Comparison of ENCODE assay signal across 23 mouse cellular contexts in the genomic region with DNA sequence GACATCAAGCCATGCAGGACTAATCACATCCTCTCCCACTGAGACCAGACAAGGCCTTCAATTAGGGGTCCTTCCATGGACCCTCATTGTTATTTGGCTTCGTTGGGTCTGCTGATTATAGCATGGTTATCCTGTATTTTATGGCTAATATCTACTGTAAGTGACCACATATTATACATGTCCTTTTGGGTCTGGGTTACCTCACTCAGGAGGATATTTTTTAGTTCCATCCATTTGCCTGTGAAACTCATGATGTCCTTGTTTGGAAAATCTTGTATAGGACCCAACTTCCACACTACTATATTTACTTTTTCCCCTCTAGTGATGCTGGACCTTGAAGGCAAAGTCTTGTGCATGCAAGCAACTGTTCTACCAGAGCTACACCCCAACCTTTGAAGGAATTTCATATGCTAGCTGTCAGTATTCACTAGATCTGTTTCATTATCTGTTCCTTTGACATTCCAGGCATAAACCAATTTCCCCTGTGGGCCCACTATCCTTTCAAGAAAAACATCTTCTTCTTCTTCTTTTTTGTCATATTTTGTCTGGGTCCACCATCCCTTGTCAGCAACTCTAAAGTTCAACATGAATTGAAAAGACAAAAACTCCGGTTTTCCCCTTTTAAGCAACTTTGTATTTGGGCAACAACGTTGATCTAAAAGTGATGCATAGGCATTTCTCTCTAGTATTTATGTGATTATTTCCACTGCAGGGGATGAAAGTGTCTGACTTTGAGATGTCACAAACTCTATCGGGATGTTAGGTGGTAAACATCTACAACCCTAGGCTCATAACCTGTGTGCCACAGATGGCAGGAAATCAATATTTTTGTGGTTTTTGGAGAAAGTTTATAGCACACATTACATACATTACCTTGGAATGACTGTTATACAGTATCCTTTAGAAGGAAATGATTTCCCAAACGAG. TPM values are rescaled to one million over a fixed set of nuclear protein-coding genes. Genes with fewer than 3 reads are reported as not detected.
DNase-seq lines count a peak whose midpoint lies in the region; ATAC-seq and TF ChIP-seq lines count a peak whose summit lies in the region.
"Had no signal": no experiment of that assay in that cellular context is flagged by ENCODE, and none has a peak within 500 bp of the region (broad histone marks: within the 10 kb centered on the region; RNA-seq: fewer than 3 reads in every experiment).

No protein-coding gene starts in this region.

- H3K4me2 ChIP-seq in heart, embryonic 12.5 days = no peak overlapping the region
- peak overlapping the region; percentile 70 for H3K4me2 ChIP-seq in CH12.LX (ENCODE audit: insufficient read depth, low read depth, poor library complexity, severe bottlenecking)
- H3K4me2 ChIP-seq in midbrain, embryonic 14.5 days (ENCODE audit: low read length) = no peak overlapping the region

- no peak for ATAC-seq in heart, embryonic 12.5 days (ENCODE audit: insufficient number of reproducible peaks, low FRiP score)
- no peak for ATAC-seq in midbrain, embryonic 14.5 days (ENCODE audit: low FRiP score, low TSS enrichment)
- ATAC-seq: activated CD4-positive, CD25-positive, alpha-beta regulatory T cell, adult 4 months; CD4-positive, CD25-positive, alpha-beta regulatory T cell, adult 4 months; Patski had no signal

- in situ Hi-C loops in CH12.LX (cut with MboI; ENCODE audit: low pct_ligation_motif_present, low pct_unique_long_range_greater_than_20kb, low sequenced_read_pairs) = no loop called here

- dilution Hi-C loops in CH12.LX (cut with MboI; ENCODE audit: extremely low pct_ligation_motif_present, extremely low pct_unique_long_range_greater_than_20kb, low sequenced_read_pairs) = no loop called here

- no peak overlapping the region for H3K9ac ChIP-seq in heart, embryonic 12.5 days
- H3K9ac ChIP-seq in CH12.LX (ENCODE audit: insufficient read depth, low read depth) = peak overlapping the region; percentile 74
- H3K9ac ChIP-seq in midbrain, embryonic 14.5 days (replicated peaks; ENCODE audit: low read length) = no peak overlapping the region

- H3K36me3 ChIP-seq in heart, embryonic 12.5 days = no peaks in the 10 kb centered on the region
- H3K36me3 ChIP-seq in CH12.LX (replicated peaks in 1 of 2; ENCODE audit: control insufficient read depth in 1 of 2, insufficient read depth in 1 of 2, low read length in 1 of 2) = peaks cover 15 to 32% of the 10 kb centered on the region in 2 experiments
- no peaks in the 10 kb centered on the region for H3K36me3 ChIP-seq in midbrain, embryonic 14.5 days (ENCODE audit: control insufficient read depth, insufficient read depth, low read length)
- H3K36me3 ChIP-seq: G1E had no signal

- no peak for TF ChIP-seq CTCF in gastrocnemius, adult 2 months (IDR thresholded peaks at IDR 0.05)
- no peak for TF ChIP-seq CTCF in CH12.LX (conservative IDR thresholded peaks at IDR 0.05 in 1 of 2, IDR thresholded peaks at IDR 0.05 in 1 of 2; ENCODE audit: low read depth in 2 of 2, low read length in 2 of 2)

- intact Hi-C loops in gastrocnemius, adult 2 months (cut with DNase I) = loop anchor here (5.0 kb wide), 1 partner anchor 57 kb away; the partner anchor contains the start of gene Myh1

- no peaks in the 10 kb centered on the region for H3K27me3 ChIP-seq in heart, embryonic 12.5 days (replicated peaks)
- H3K27me3 ChIP-seq in CH12.LX (replicated peaks) = no peaks in the 10 kb centered on the region
- no peaks in the 10 kb centered on the region for H3K27me3 ChIP-seq in midbrain, embryonic 14.5 days (ENCODE audit: control insufficient read depth, insufficient read depth, low read length)

- DNase-seq in gastrocnemius, adult 2 months = no peak
- no peak for DNase-seq in gastrocnemius, adult 8-10 months (ENCODE audit: low spot score in 2 of 2)
- peak; percentile 18 for DNase-seq in heart, adult 11 months
- peak; percentile 52 for DNase-seq in CH12.LX (ENCODE audit: extremely low read depth)
- no peak for DNase-seq in midbrain, embryonic 14.5 days
- DNase-seq: adrenal gland, adult 2 months; adrenal gland, adult 8-10 months; adrenal gland, postnatal 10 days; adrenal gland, postnatal 14 days; adrenal gland, postnatal 25 days; adrenal gland, postnatal 36 days; cerebellum, adult 11 months; cerebellum, adult 11-12 months; cerebellum, adult 18-20 months; cerebellum, adult 2 months had no signal

- no peaks in the 10 kb centered on the region for H3K4me1 ChIP-seq in heart, embryonic 12.5 days (replicated peaks)
- H3K4me1 ChIP-seq in CH12.LX (ENCODE audit: control insufficient read depth in 1 of 2, insufficient read depth in 2 of 2) = peaks cover 11 to 63% of the 10 kb centered on the region in 2 experiments
- H3K4me1 ChIP-seq in midbrain, embryonic 14.5 days (ENCODE audit: control insufficient read depth, insufficient read depth, low read length) = no peaks in the 10 kb centered on the region

- TF ChIP-seq RAD21 in CH12.LX (IDR thresholded peaks at IDR 0.05; ENCODE audit: low read depth, low read length) = no peak

- peak; percentile 18 for TF ChIP-seq POLR2A in CH12.LX (IDR thresholded peaks at IDR 0.05; ENCODE audit: low read depth, low read length)

- H3K9me3 ChIP-seq in heart, embryonic 12.5 days (replicated peaks) = no peaks in the 10 kb centered on the region
- H3K9me3 ChIP-seq in CH12.LX (replicated peaks; ENCODE audit: low read length) = no peaks in the 10 kb centered on the region
- no peaks in the 10 kb centered on the region for H3K9me3 ChIP-seq in midbrain, embryonic 14.5 days (ENCODE audit: control insufficient read depth, low read length)

- H3K27ac ChIP-seq in gastrocnemius, adult 2 months = peak overlapping the region; percentile 4
- H3K27ac ChIP-seq in heart, embryonic 12.5 days (ENCODE audit: poor library complexity, severe bottlenecking) = no peak overlapping the region
- peak overlapping the region; percentile 50 for H3K27ac ChIP-seq in CH12.LX (ENCODE audit: insufficient read depth, low read depth)
- H3K27ac ChIP-seq in midbrain, embryonic 14.5 days (replicated peaks; ENCODE audit: low read depth, low read length) = no peak overlapping the region

- H3K4me3 ChIP-seq in gastrocnemius, adult 2 months = no peak overlapping the region
- H3K4me3 ChIP-seq in heart, embryonic 12.5 days = no peak overlapping the region
- H3K4me3 ChIP-seq in CH12.LX (replicated peaks in 1 of 3; ENCODE audit: low read depth in 2 of 3, low read length in 2 of 3, poor library complexity in 1 of 3) = peak overlapping the region; percentile 3 to 67 (median 50)
- no peak overlapping the region for H3K4me3 ChIP-seq in midbrain, embryonic 14.5 days (replicated peaks; ENCODE audit: low read depth, low read length)

- WGBS in heart, embryonic 12.5 days = 77% methylated on average over 5 of the region's 5 CpGs
- WGBS in midbrain, embryonic 14.5 days = 85% methylated on average over 5 of the region's 5 CpGs

- peaks cover 8% of the 10 kb centered on the region for H3K79me2 ChIP-seq in CH12.LX (replicated peaks; ENCODE audit: control insufficient read depth, extremely low read depth, insufficient read depth, poor library complexity, severe bottlenecking)

- TF ChIP-seq EP300 in CH12.LX (IDR thresholded peaks at IDR 0.05; ENCODE audit: low read length) = no peak

TF ChIP-seq in CH12.LX, 34 proteins besides CTCF, POLR2A, EP300 and RAD21 (continues in another document):
- no peak for TF ChIP-seq JUND (conservative IDR thresholded peaks at IDR 0.05; ENCODE audit: low read depth, low read length)
- peak; percentile 40; the same call in 1 of the 2 replicates for TF ChIP-seq MAFK (IDR thresholded peaks at IDR 0.05; ENCODE audit: insufficient replicate concordance, low read length)
- TF ChIP-seq MEF2A (IDR thresholded peaks at IDR 0.05; ENCODE audit: borderline replicate concordance, low read depth, low read length) = no peak; the same call in 1 of the 2 replicates
- no peak; the same call in 1 of the 2 replicates for TF ChIP-seq UBTF (IDR thresholded peaks at IDR 0.05; ENCODE audit: low read depth, low read length)
- TF ChIP-seq BHLHE40 (IDR thresholded peaks at IDR 0.05; ENCODE audit: low read depth, low read length) = 0 out of 2 replicates have a peak, but pooled peaks have one; percentile 3
- no peak; the same call in 1 of the 2 replicates for TF ChIP-seq NELFE (IDR thresholded peaks at IDR 0.05; ENCODE audit: low read depth, low read length)
- TF ChIP-seq JUN (IDR thresholded peaks at IDR 0.05; ENCODE audit: insufficient read depth, low read depth, low read length) = no peak
- no peak for TF ChIP-seq ZNF384 (IDR thresholded peaks at IDR 0.05; ENCODE audit: low read depth, low read length)
- TF ChIP-seq KAT2A (IDR thresholded peaks at IDR 0.05; ENCODE audit: insufficient replicate concordance, low read length) = 0 out of 2 replicates have a peak, but pooled peaks have one; percentile 43
- TF ChIP-seq GABPA (IDR thresholded peaks at IDR 0.05; ENCODE audit: insufficient replicate concordance, low read depth, low read length) = no peak
- no peak for TF ChIP-seq TCF12 (IDR thresholded peaks at IDR 0.05; ENCODE audit: low read depth, low read length)
- 0 out of 2 replicates have a peak, but pooled peaks have one; percentile 42 for TF ChIP-seq E2F4 (IDR thresholded peaks at IDR 0.05; ENCODE audit: insufficient replicate concordance, low read depth, low read length)
- no peak; the same call in 1 of the 2 replicates for TF ChIP-seq HCFC1 (IDR thresholded peaks at IDR 0.05; ENCODE audit: low read depth, low read length)
- TF ChIP-seq MXI1 (IDR thresholded peaks at IDR 0.05; ENCODE audit: low read depth, low read length) = no peak
- no peak for TF ChIP-seq ZKSCAN1 (IDR thresholded peaks at IDR 0.05; ENCODE audit: borderline replicate concordance, low read depth, low read length)
- 0 out of 2 replicates have a peak, but pooled peaks have one; percentile 6 for TF ChIP-seq IRF4 (IDR thresholded peaks at IDR 0.05; ENCODE audit: low read depth, low read length)

RNA-seq across cellular contexts. Expression of gene Myh2, which starts 25.1 kb away (rescaled TPM):
- 1,000 to 10,000 TPM; 1,238 to 3,712 TPM for total RNA-seq in gastrocnemius, adult 2 months (2021)
- 1,000 to 10,000 TPM; 1,182 to 1,409 (median 1,293) TPM for total RNA-seq in gastrocnemius, adult 8-10 months (2022)
- not detected in 2 replicates for polyA plus RNA-seq in heart, embryonic 12.5 days (2016; fragmentation: Nextera tagmentation; extraction: Ambion mirVana)
- total RNA-seq in CH12.LX (2012; rRNA removed) = 0.08 TPM in 2 replicates
- 0.04 TPM in 1 of 2 replicates, not detected in the other for total RNA-seq in CH12.LX (2014; rRNA removed)
- polyA plus RNA-seq in CH12.LX (2012; ENCODE audit: insufficient read length, low read depth) = 0.04 TPM in 1 of 2 replicates, not detected in the other
- 0.04 and 0.16 TPM in 2 replicates for polyA plus RNA-seq in midbrain, embryonic 14.5 days (2014; fragmentation: Nextera tagmentation; extraction: Ambion mirVana)
- total RNA-seq: adrenal gland, adult 2 months; adrenal gland, adult 8-10 months; adrenal gland, postnatal 14 days; adrenal gland, postnatal 25 days; ES-E14; MEL had no signal
- polyA plus RNA-seq: activated CD4-positive, CD25-positive, alpha-beta regulatory T cell, adult 4 months; adrenal gland, adult 2 months; C2C12; CD4-positive, CD25-positive, alpha-beta regulatory T cell, adult 4 months; cerebellum, adult 2 months; G1E; Patski had no signal

RNA-seq across cellular contexts. Expression of gene Myh1, which starts 54.1 kb away (rescaled TPM):
- total RNA-seq in gastrocnemius, adult 2 months (2021) = 1,000 to 10,000 TPM; 1,466 to 5,880 TPM
- total RNA-seq in gastrocnemius, adult 8-10 months (2022) = 1,000 to 10,000 TPM; 1,688 to 2,471 (median 2,214) TPM
- polyA plus RNA-seq in heart, embryonic 12.5 days (2016; fragmentation: Nextera tagmentation; extraction: Ambion mirVana) = 0.08 and 0.09 TPM in 2 replicates
- total RNA-seq in CH12.LX (2012; rRNA removed) (0.04 TPM in 2 replicates), CH12.LX (2014; rRNA removed) (0.04 TPM in 1 of 2 replicates, not detected in the other)
- polyA plus RNA-seq in CH12.LX (2012; ENCODE audit: insufficient read length, low read depth) = 0.04 TPM in 1 of 2 replicates, not detected in the other
- 0.08 and 0.14 TPM in 2 replicates for polyA plus RNA-seq in midbrain, embryonic 14.5 days (2014; fragmentation: Nextera tagmentation; extraction: Ambion mirVana)
- total RNA-seq: G1E, MEL had no signal
- polyA plus RNA-seq: activated CD4-positive, CD25-positive, alpha-beta regulatory T cell, adult 4 months; adrenal gland, adult 2 months; CD4-positive, CD25-positive, alpha-beta regulatory T cell, adult 4 months; cerebellum, adult 2 months; G1E; Patski had no signal

Comparison
In these comparisons a context has a peak if more than half of its experiments do, and no peak if none do; other contexts are left out.
1. DNase-seq: peak in heart, adult 11 months (single experiment) and CH12.LX (single experiment); none in gastrocnemius, adult 2 months (single experiment), gastrocnemius, adult 8-10 months (0 of 2) and midbrain, embryonic 14.5 days (single experiment).
2. H3K27ac ChIP-seq: peak in gastrocnemius, adult 2 months (single experiment) and CH12.LX (single experiment); none in heart, embryonic 12.5 days (single experiment) and midbrain, embryonic 14.5 days (single experiment).
3. H3K4me3 ChIP-seq: peak in CH12.LX (3 of 3); none in gastrocnemius, adult 2 months (single experiment), heart, embryonic 12.5 days (single experiment) and midbrain, embryonic 14.5 days (single experiment).
4. RNA of gene Myh2, which starts 25.1 kb away (total RNA-seq): 1,238 to 3,712 TPM in gastrocnemius, adult 2 months and 1,182 to 1,409 TPM in gastrocnemius, adult 8-10 months; 0.04 to 0.08 TPM in CH12.LX; every median in the first group is over 1,000 times any median in the second.
5. RNA of gene Myh1, which starts 54.1 kb away (total RNA-seq): 1,466 to 5,880 TPM in gastrocnemius, adult 2 months and 1,688 to 2,471 TPM in gastrocnemius, adult 8-10 months; 0.04 TPM in CH12.LX; every median in the first group is over 1,000 times any median in the second.